Mouse (Mus musculus) testis, adult 2 months (tissue): ENCODE data around the gene Plscr3.

Experiments
- CTCF ChIP-seq: fragments of 200-500 bp; IDR thresholded peaks from 2 replicates; pipeline ENCODE4 v1.5.1; 2012; ENCODE audit warnings: low read depth, mild to moderate bottlenecking, inconsistent platforms, low read length, moderate library complexity; ENCODE audit not compliant: control insufficient read depth, insufficient read depth, insufficient replicate concordance
- POLR2A ChIP-seq: fragments of 200-500 bp; IDR thresholded peaks from 2 replicates; pipeline ENCODE4 v1.6.1; 2012; ENCODE audit warnings: low read depth, mild to moderate bottlenecking, inconsistent platforms, low read length, moderate library complexity; ENCODE audit not compliant: control insufficient read depth

DNA sequence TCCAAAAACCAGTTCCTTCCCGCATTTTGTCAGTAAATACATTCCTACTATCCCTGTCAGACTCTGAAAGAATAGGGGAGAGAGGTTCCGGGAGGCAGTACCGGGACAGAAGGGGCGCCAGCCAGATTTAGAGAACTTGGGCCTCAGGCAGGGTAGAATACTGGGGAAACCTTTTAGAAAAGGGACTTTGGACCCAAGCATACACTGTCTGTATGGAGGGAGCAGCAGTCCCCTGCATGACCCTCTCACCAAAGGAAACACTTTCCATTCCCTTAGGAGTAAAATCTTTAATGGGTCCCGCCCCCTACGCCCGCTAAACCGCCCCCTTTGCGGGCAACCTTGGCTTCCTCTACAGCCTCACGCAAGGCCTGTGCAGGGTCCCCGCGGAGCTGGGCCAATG is 42.8 kb upstream of the Plscr3 start:
- no peak for TF ChIP-seq POLR2A
- TF ChIP-seq CTCF: no peak
